Mouse (Mus musculus) hindlimb bud, embryonic 11.5 days (tissue): ENCODE data around the gene Armh3.

Experiments used
- DNase-seq: peaks from one replicate; pipeline ENCODE4 v3.0.0-alpha.2; 2012; ENCODE audit warnings: low read depth, low spot score; ENCODE audit errors: extremely low spot score

The Armh3 gene

DNA sequence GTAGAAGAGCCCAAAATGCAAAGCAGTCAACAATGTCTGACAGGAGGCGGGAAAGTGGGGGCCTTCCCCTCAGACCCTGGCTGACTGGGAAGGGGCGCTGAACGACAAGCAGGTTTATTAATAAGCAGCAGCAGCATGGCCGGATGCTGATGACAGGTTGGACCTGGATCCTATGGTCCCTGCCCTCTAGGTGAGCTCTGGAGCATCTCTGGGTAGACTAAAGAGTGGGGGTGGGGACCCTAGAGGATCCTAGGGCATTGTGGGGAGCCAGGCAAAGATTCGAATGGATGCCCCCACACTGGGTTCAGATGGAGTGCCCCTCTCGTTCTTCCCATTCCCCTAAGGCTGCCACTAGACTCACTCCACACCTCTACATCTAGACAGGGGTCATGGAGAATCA lies 205.9 kb downstream of the Armh3 start:
- no peak for DNase-seq

- DNase-seq, result no peak
These were observed 208.1 kb downstream of the Armh3 start for GRCm38 (mm10) chr19:45789888-45790874.

- no peak for DNase-seq
These were observed 208.9 kb downstream of the Armh3 start for GRCm38 (mm10) chr19:45789365-45789764.

DNA sequence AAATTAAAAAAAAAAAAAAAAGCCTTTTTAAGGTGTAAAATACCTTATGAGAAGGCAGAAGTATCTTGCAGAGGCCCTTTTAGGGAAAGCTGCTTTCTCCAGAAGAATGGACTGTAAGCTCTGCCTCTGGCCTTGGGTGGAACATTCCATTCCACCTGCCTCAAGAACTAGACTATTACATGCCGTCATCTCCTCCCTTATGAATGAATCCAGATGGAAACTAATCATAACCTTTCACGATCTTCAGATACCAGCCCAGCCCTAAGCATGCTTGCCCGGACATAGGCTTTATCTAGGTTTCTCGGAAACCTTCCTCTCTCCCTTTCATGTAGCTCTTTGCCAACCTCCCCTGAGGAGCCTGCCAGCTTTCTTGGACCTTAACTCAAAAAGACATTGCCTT lies 210.0 kb downstream of the Armh3 start:
- no peak for DNase-seq

DNA sequence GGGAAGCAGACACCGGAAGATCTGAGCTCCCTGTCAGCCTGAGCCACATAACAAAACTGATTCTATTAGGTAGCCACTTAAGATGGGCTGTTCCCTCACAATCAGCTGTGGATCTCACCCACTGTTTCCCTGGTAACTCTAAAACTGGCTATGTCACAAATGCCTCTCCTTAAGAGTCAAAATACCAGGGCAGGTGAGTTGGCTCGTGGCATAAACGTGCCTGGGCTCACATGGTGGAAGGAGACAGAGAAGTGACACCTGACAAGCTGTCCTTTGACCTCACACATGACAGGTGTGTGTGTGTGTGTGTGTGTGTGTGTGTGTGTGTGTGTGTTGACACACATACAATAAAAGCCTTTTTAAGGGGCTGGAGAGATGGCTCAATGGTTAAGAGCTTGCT lies 210.8 kb downstream of the Armh3 start:
- no peak for DNase-seq

DNA sequence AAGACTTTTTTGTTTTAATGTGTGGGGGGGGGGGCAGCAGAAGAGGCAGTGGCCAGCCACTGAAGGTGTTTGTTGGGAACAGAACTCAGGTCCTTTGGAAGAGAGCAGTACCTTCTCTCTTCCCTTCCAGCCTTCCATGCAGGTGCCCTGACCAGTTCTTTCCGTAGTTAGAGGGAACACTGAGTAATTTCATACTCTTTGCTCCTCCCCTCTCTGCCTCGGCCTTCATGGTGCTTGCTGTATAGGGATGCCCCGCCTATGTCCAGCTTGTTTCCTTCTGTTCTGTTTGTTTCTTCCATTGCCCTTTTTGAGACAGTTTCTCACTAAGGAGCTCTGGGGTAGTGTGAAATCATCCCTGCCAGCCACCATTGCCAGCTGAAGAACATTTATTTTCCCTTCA lies 212.8 kb downstream of the Armh3 start:
- DNase-seq, result no peak

DNA sequence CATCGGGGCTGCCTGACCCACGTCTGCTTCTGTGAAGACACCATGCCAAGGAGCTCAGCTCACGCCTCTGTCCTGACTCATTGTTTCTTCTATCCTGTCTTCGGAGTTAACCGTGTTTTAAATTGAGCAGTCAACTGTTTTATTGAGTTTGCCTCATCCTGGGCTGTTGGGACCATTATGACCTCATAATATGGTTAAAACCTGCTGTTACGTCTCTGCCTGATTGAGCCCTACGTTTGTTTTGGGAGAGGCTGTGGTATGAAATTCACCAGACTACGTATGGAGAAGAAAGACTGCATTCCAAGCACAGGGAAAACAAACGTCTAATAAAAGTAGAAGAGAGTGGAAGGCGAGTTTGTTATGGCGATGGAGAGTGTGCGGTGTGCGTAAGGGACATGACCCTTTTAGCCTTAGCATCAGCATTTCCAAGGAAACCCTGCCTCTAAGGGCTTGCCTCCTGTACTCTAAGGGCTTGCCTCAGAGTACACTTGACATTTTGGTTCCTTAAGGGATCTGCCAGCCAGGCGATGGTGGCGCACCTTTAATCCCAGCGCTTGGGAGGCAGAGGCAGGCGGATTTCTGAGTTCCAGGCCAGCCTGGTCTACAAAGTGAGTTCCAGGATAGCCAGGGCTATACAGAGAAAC lies 214.2 kb downstream of the Armh3 start:
- no peak for DNase-seq

GRCm38 (mm10) chr19:45783181-45783932 lies 214.9 kb downstream of the Armh3 start, which contains the start of gene Mgea5:
Mgea5 (minus strand) TSS chr19:45783837.
- DNase-seq, result peak; percentile 89

GRCm38 (mm10) chr19:45782315-45783001 lies 215.8 kb downstream of the Armh3 start:
- DNase-seq, result peak; percentile 18

GRCm38 (mm10) chr19:45781676-45782075 lies 216.6 kb downstream of the Armh3 start:
- DNase-seq, result no peak

- DNase-seq, result no peak
These were observed 217.9 kb downstream of the Armh3 start for GRCm38 (mm10) chr19:45780350-45780915.

DNA sequence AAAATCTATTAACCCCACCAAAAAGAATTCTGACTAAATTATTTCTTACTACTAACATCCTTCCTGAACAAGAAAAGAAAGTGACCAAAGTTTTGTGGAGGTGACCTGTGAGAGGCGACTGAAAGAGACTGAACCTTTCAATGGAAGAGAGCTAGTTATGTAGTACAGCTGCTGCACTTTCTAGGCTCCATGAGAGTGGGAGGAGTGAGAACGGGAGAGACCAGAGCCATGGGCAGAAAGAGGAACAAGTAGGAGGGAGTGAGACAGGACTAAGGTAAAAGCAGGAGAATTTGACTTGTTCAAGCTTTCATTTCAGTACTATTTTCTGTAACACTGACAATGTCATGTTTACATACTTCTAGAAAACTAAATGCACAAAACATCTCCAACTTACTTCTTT lies 222.8 kb downstream of the Armh3 start:
- DNase-seq, result no peak

- no peak for DNase-seq
These were observed 226.8 kb downstream of the Armh3 start for GRCm38 (mm10) chr19:45771501-45771900.
